Mouse (Mus musculus): ENCODE measurements around the gene Eaf1. TPM values are rescaled to one million over a fixed set of nuclear protein-coding genes. Genes with fewer than 3 reads are reported as not detected.

Eaf1 gene
- polyA plus RNA-seq, 1 experiment from 2014 or later: 21.7 TPM

- Histone ChIP-seq H3K4me2 (ENCODE audit: low read length) (no peak overlapping the region), H3K4me1 (replicated peaks; ENCODE audit: control insufficient read depth, insufficient read depth, low read length) (no peaks in the 10 kb centered on the region), H3K9ac (ENCODE audit: low read length) (no peak overlapping the region), H3K27me3 (replicated peaks; ENCODE audit: control insufficient read depth, insufficient read depth, low read length) (no peaks in the 10 kb centered on the region), H3K4me3 (ENCODE audit: low read depth, low read length) (no peak overlapping the region), H3K36me3 (ENCODE audit: control insufficient read depth, insufficient read depth, low read length) (no peaks in the 10 kb centered on the region), H3K27ac (ENCODE audit: low read depth) (no peak overlapping the region), H3K9me3 (ENCODE audit: control insufficient read depth, low read length) (no peaks in the 10 kb centered on the region)
- DNase-seq (ENCODE audit: low spot score) (no peak), ATAC-seq (replicated peaks; ENCODE audit: low FRiP score, low TSS enrichment, low read depth) (no peak)
- 48% methylated on average over 2 of the region's 2 CpGs for WGBS
These were observed 27.1 kb downstream of the Eaf1 start for GRCm38 (mm10) chr14:31521318-31521717.

GRCm38 (mm10) chr14:31525040-31525810 lies 31.0 kb downstream of the Eaf1 start:
- H3K4me3 ChIP-seq (ENCODE audit: low read depth, low read length): no peak overlapping the region
- H3K36me3 ChIP-seq (ENCODE audit: control insufficient read depth, insufficient read depth, low read length): no peaks in the 10 kb centered on the region
- no peak overlapping the region for H3K27ac ChIP-seq (ENCODE audit: low read depth)
- DNase-seq (ENCODE audit: low spot score) (no peak), ATAC-seq (replicated peaks; ENCODE audit: low FRiP score, low TSS enrichment, low read depth) (no peak)
- H3K4me1 ChIP-seq (replicated peaks; ENCODE audit: control insufficient read depth, insufficient read depth, low read length): no peaks in the 10 kb centered on the region
- 80% methylated on average over 7 of the region's 7 CpGs for WGBS
- H3K9me3 ChIP-seq (ENCODE audit: control insufficient read depth, low read length): no peaks in the 10 kb centered on the region
- no peak overlapping the region for H3K4me2 ChIP-seq (ENCODE audit: low read length)
- H3K27me3 ChIP-seq (replicated peaks; ENCODE audit: control insufficient read depth, insufficient read depth, low read length): no peaks in the 10 kb centered on the region
- H3K9ac ChIP-seq (ENCODE audit: low read length): no peak overlapping the region

GRCm38 (mm10) chr14:31530847-31531246 lies 36.6 kb downstream of the Eaf1 start:
- ATAC-seq (replicated peaks; ENCODE audit: low FRiP score, low TSS enrichment, low read depth) (no peak), DNase-seq (ENCODE audit: low spot score) (no peak)
- no peaks in the 10 kb centered on the region for H3K27me3 ChIP-seq (replicated peaks; ENCODE audit: control insufficient read depth, insufficient read depth, low read length)
- no peak overlapping the region for H3K9ac ChIP-seq (ENCODE audit: low read length)
- no peak overlapping the region for H3K27ac ChIP-seq (ENCODE audit: low read depth)
- H3K4me3 ChIP-seq (ENCODE audit: low read depth, low read length): no peak overlapping the region
- WGBS: 76% methylated on average over 4 of the region's 4 CpGs
- H3K9me3 ChIP-seq (ENCODE audit: control insufficient read depth, low read length): no peaks in the 10 kb centered on the region
- no peak overlapping the region for H3K4me2 ChIP-seq (ENCODE audit: low read length)
- H3K4me1 ChIP-seq (replicated peaks; ENCODE audit: control insufficient read depth, insufficient read depth, low read length): no peaks in the 10 kb centered on the region
- no peaks in the 10 kb centered on the region for H3K36me3 ChIP-seq (ENCODE audit: control insufficient read depth, insufficient read depth, low read length)

GRCm38 (mm10) chr14:31531506-31532148 lies 37.4 kb downstream of the Eaf1 start:
- no peak overlapping the region for H3K4me3 ChIP-seq (ENCODE audit: low read depth, low read length)
- DNase-seq (ENCODE audit: low spot score) (no peak), ATAC-seq (replicated peaks; ENCODE audit: low FRiP score, low TSS enrichment, low read depth) (no peak)
- no peak overlapping the region for H3K4me2 ChIP-seq (ENCODE audit: low read length)
- H3K27ac ChIP-seq (ENCODE audit: low read depth): no peak overlapping the region
- H3K9ac ChIP-seq (ENCODE audit: low read length): no peak overlapping the region
- no peaks in the 10 kb centered on the region for H3K36me3 ChIP-seq (ENCODE audit: control insufficient read depth, insufficient read depth, low read length)
- H3K27me3 ChIP-seq (replicated peaks; ENCODE audit: control insufficient read depth, insufficient read depth, low read length): no peaks in the 10 kb centered on the region
- 65% methylated on average over 12 of the region's 12 CpGs for WGBS
- H3K4me1 ChIP-seq (replicated peaks; ENCODE audit: control insufficient read depth, insufficient read depth, low read length): no peaks in the 10 kb centered on the region
- no peaks in the 10 kb centered on the region for H3K9me3 ChIP-seq (ENCODE audit: control insufficient read depth, low read length)

- no peak for ATAC-seq (replicated peaks; ENCODE audit: low FRiP score, low TSS enrichment, low read depth)
- 69% methylated on average over 3 of the region's 3 CpGs for WGBS
These were observed 38.5 kb downstream of the Eaf1 start for GRCm38 (mm10) chr14:31532656-31533055.

GRCm38 (mm10) chr14:31537298-31537697 lies 43.1 kb downstream of the Eaf1 start:
- Histone ChIP-seq H3K27ac (ENCODE audit: low read depth) (no peak overlapping the region), H3K36me3 (ENCODE audit: control insufficient read depth, insufficient read depth, low read length) (no peaks in the 10 kb centered on the region), H3K4me3 (ENCODE audit: low read depth, low read length) (no peak overlapping the region), H3K9me3 (ENCODE audit: control insufficient read depth, low read length) (no peaks in the 10 kb centered on the region), H3K9ac (ENCODE audit: low read length) (no peak overlapping the region), H3K4me1 (replicated peaks; ENCODE audit: control insufficient read depth, insufficient read depth, low read length) (no peaks in the 10 kb centered on the region), H3K4me2 (ENCODE audit: low read length) (no peak overlapping the region), H3K27me3 (replicated peaks; ENCODE audit: control insufficient read depth, insufficient read depth, low read length) (no peaks in the 10 kb centered on the region)
- DNase-seq (ENCODE audit: low spot score): no peak
- WGBS: 69% methylated on average over 6 of the region's 6 CpGs
- no peak for ATAC-seq (replicated peaks; ENCODE audit: low FRiP score, low TSS enrichment, low read depth)

More at GRCm38 (mm10) chr14:31532656-31533055, 38.5 kb downstream of the Eaf1 start:
- no peak overlapping the region for H3K4me2 ChIP-seq (ENCODE audit: low read length)
- no peak overlapping the region for H3K9ac ChIP-seq (ENCODE audit: low read length)
- H3K9me3 ChIP-seq (ENCODE audit: control insufficient read depth, low read length): no peaks in the 10 kb centered on the region
- no peaks in the 10 kb centered on the region for H3K36me3 ChIP-seq (ENCODE audit: control insufficient read depth, insufficient read depth, low read length)
- H3K27ac ChIP-seq (ENCODE audit: low read depth): no peak overlapping the region
- H3K4me3 ChIP-seq (ENCODE audit: low read depth, low read length): no peak overlapping the region
- no peak for DNase-seq (ENCODE audit: low spot score)
- no peaks in the 10 kb centered on the region for H3K4me1 ChIP-seq (replicated peaks; ENCODE audit: control insufficient read depth, insufficient read depth, low read length)
- no peaks in the 10 kb centered on the region for H3K27me3 ChIP-seq (replicated peaks; ENCODE audit: control insufficient read depth, insufficient read depth, low read length)

- Histone ChIP-seq H3K27me3 (replicated peaks; ENCODE audit: control insufficient read depth, insufficient read depth, low read length) (no peaks in the 10 kb centered on the region), H3K4me3 (ENCODE audit: low read depth, low read length) (no peak overlapping the region), H3K27ac (ENCODE audit: low read depth) (no peak overlapping the region), H3K9ac (ENCODE audit: low read length) (no peak overlapping the region), H3K9me3 (ENCODE audit: control insufficient read depth, low read length) (no peaks in the 10 kb centered on the region), H3K36me3 (ENCODE audit: control insufficient read depth, insufficient read depth, low read length) (no peaks in the 10 kb centered on the region), H3K4me2 (ENCODE audit: low read length) (no peak overlapping the region), H3K4me1 (replicated peaks; ENCODE audit: control insufficient read depth, insufficient read depth, low read length) (no peaks in the 10 kb centered on the region)
- no peak for ATAC-seq (replicated peaks; ENCODE audit: low FRiP score, low TSS enrichment, low read depth)
- DNase-seq (ENCODE audit: low spot score): no peak
- 65% methylated on average over 11 of the region's 11 CpGs for WGBS
These were observed 49.8 kb downstream of the Eaf1 start for GRCm38 (mm10) chr14:31543885-31544442.

- H3K27ac ChIP-seq (ENCODE audit: low read depth): no peak overlapping the region
- 89% methylated on average over 7 of the region's 7 CpGs for WGBS
These were observed 60.8 kb downstream of the Eaf1 start for GRCm38 (mm10) chr14:31555021-31555420.

More at GRCm38 (mm10) chr14:31555021-31555420, 60.8 kb downstream of the Eaf1 start:
- Histone ChIP-seq H3K4me1 (replicated peaks; ENCODE audit: control insufficient read depth, insufficient read depth, low read length) (peaks cover 7% of the 10 kb centered on the region; the same call in 1 of the 2 replicates), H3K4me2 (ENCODE audit: low read length) (no peak overlapping the region), H3K9ac (ENCODE audit: low read length) (no peak overlapping the region), H3K4me3 (ENCODE audit: low read depth, low read length) (no peak overlapping the region), H3K27me3 (replicated peaks; ENCODE audit: control insufficient read depth, insufficient read depth, low read length) (no peaks in the 10 kb centered on the region), H3K36me3 (ENCODE audit: control insufficient read depth, insufficient read depth, low read length) (no peaks in the 10 kb centered on the region), H3K9me3 (ENCODE audit: control insufficient read depth, low read length) (no peaks in the 10 kb centered on the region)
- ATAC-seq (replicated peaks; ENCODE audit: low FRiP score, low TSS enrichment, low read depth) (no peak), DNase-seq (ENCODE audit: low spot score) (no peak)

Data from intestine, embryonic 14.5 days (tissue).